Mouse (Mus musculus): ENCODE results near the gene Nt5c1b.

Gene Nt5c1b

DNA sequence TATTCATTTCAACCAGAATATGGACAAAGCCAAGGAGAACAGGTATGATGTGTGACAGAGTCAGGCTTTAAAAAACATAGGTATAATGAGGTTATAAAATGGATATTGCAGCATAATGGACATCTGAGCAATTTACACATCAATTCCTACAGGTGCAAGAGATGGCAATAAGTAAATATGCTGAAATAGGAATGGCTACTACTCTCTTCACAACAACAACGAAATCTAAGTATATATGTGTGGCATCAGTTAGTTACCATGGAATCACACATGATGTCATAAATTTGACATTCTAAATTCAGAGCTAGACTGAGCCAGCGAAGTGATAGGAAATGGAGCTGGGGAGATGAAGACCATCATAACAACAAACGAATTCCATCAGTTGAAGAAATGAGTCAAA is at the start of gene Nt5c1b:
Gene Nt5c1b, plus strand, starts transcription at position 301 of the 400 bp plus-strand sequence.
- no peak for DNase-seq

DNA sequence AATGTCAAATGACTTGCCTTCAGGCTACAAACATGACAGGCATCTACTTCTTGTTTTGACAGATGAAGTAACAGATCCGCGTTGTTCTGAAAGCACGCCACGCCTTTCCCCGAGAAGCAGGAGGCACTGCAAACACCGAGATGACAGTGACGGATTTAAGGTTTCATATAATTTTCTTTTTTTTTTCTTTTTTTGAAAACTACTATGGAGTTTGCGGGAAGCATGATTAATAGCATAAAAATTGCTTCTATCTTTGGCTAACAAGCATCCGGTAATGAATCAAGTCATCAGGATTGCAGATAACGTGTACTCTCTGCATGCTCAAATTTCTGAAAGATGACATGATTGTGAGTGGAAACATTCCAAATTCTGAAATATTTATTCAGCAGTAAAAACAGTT is 42.1 kb upstream of the Nt5c1b start:
- DNase-seq: no peak

GRCm38 (mm10) chr12:10329460-10329859 is 40.3 kb upstream of the Nt5c1b start:
- no peak for DNase-seq

GRCm38 (mm10) chr12:10340604-10341003 is 29.2 kb upstream of the Nt5c1b start:
- DNase-seq: no peak

- peak in 1 of 2 experiments; percentile 41 for DNase-seq
Measured at GRCm38 (mm10) chr12:10350706-10351105, 19.1 kb upstream of the Nt5c1b start.

GRCm38 (mm10) chr12:10357756-10358155 is 12.0 kb upstream of the Nt5c1b start:
- DNase-seq: no peak

DNA sequence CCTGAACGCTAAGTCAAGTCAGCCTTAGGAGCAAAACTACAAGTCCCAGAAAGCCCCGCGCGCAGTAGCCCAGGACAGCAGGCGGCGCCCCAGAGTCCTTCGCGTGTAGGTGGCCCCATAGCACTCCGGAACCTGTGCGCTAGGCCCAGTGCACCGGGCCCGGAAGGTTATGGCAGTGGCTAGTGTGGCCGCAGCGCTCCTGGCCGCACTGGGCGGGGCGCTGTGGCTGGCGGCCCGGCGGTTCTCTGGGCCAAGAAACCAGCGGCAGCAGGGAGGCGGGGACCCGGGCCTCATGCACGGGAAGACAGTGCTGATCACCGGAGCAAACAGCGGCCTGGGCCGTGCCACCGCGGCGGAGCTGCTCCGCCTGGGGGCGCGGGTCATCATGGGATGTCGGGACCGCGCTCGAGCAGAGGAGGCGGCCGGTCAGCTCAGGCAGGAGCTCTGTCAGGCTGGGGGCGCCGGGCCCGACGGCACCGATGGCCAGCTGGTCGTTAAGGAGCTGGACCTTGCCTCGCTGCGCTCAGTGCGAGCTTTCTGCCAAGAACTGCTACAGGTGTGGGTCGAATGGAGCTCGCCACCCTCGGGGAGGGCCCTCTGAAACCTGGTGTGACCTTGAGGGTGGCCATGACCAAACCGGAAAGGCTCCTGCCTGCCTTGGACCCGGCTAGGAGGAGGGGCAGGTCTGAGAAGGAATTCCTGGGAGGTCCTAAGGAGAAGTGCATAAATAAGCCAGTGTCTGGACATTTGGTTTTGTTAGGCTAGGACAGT is 21.1 kb downstream of the Nt5c1b start, which contains the start of gene Rdh14:
Gene Rdh14, plus strand, starts transcription at position 102 of the 771 bp plus-strand sequence.
- peak; percentile 96 to 97 for DNase-seq

- DNase-seq: no peak
Measured at GRCm38 (mm10) chr12:10400788-10401187, 31.0 kb downstream of the Nt5c1b start.

DNA sequence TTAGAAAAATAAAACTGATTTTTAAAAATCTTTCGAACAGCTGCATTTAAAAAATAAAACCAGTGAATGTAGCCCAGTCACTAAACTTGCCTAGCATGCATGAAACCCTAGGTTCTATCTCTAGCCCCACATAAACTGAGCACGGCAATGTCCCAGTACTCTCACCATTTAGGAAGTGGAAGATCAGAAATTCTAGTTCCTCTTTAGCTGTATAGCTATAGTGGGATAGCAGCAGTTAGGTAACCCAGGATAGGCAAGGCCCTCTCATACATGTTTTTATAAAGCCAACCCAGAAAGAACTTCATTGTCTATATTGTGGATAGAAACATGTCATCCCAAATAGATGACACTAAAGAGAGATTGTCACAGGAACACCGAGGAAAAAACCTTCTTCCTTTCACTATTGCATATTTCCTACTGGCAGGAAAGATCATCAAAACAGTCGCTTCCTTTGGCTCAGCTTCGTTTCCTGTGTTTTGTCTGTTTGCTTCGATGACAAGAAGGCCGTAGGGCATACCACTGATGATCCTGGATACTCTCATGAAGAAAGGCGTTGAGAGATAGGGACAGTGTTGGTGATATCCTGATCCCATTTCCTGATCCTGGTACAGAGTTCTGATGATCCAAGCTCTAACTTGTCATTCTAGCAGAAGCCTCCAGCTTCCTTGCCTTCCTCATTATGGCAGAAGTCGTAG is 32.8 kb downstream of the Nt5c1b start:
- DNase-seq: peak in 1 of 2 experiments; percentile 29

DNA sequence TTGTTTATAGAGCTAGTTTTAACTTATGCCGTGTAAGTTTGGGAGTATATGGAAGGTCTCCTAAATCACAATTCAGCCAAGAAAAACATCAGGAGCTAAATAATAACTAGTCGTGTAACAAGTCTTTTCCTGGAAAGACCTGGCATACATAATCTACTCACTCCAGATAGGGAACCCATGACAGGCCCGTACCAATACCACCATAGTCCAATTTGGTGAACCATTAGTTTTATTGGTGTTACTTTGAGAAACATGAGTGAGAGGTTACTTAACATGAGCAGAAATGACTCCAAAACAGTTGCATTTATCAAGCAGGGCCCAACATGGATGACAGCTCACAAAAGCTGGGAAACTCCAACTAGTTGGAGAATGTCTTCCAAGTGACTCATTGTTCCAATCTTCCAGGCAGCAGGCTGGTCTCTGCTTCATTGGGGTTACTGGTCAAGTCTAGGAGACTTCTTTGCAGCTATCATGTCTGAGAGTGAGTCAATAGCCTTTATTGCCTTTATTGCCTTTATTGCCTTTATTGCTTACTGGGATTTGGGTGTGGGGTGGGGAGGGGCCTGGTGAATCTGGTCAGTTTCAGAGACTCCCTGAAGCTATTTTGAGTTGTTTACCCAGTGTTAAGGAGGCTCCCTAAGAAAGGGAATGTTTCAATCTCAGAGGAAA is 40.9 kb downstream of the Nt5c1b start:
- no peak for DNase-seq

DNA sequence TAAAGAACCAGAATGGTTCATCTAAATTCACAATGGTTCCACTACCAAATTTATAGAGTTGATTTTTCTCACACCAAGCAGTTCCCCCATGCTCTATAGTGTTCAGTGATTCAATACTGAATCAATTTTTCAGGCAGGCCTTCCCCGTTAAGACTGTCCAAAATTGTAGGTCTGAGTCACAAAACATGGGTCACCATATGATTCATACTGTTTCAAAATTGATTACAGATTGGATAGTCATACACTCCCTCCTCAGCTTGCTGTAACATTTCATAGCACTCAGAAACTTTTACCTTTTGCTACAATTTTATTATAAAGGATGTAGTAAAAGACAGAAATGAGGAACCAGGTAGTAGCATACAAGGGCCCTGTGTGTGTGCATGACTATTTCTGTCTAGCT is 41.7 kb downstream of the Nt5c1b start:
- no peak for DNase-seq

DNA sequence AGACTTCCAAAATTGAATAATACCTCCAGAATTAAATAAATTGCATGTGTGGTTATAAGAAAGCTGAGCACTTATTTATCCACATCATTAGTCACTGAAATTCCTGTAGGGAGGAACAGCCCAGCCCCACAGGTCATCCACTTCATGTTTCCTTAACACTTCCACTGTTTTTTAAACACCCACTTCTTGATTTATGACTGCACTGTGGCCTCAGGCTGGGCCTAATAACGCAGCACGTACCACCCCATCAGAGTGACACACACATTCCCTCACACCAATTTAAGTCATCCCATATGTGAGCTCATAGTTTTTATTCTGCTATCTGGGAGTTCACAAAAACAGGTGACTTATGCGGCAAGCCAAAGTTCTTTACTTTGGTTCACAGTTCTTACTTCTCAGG is 52.6 kb downstream of the Nt5c1b start:
- no peak for DNase-seq

DNA sequence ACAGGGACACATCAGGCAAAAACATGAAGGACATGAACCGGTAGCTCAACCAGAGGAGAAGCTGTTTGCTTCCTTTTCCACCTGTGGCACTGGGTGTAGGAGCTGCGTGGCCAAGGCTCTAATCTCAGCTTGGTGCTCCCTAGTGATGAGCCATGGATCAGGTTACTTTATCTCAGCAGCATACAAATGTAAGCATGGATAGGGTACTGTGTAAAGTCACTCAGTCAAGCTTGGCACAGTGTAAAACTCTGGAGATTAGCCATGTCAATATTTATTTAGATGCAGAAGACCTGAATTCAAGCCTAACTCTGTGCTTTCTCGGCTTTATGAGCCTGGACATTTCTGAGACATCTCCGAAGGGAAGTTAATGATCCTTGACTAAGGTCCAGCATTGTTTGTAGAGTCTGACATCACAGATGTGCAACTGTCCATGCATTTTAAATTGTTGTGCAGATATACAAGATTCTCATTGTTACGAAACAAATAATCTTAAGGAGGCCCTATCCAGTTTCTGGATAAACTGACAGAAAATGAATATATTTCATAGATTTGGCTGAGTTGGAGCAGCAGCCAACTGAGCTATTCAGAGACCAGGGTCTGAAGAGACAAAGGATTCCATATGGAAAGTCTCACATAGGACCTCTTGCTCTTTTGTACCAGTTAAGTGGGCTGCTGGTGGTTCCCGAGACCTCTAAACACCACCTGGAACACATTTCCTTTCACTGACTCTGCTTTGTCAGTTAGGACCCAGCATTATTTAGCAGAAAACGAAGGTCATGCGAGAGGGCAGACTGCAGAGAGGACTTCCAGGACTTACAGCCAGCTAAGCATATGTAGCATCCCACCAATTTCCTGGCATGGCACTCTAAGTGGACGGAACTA is 56.5 kb downstream of the Nt5c1b start:
- DNase-seq: peak in 1 of 2 experiments; percentile 23

- no peak for DNase-seq
Measured at GRCm38 (mm10) chr12:10430999-10431398, 61.2 kb downstream of the Nt5c1b start.

GRCm38 (mm10) chr12:10438054-10439001 is 68.6 kb downstream of the Nt5c1b start:
- DNase-seq: peak; percentile 83 to 84
